ENCODE assay signal across 8 mouse cellular contexts in the genomic region with DNA sequence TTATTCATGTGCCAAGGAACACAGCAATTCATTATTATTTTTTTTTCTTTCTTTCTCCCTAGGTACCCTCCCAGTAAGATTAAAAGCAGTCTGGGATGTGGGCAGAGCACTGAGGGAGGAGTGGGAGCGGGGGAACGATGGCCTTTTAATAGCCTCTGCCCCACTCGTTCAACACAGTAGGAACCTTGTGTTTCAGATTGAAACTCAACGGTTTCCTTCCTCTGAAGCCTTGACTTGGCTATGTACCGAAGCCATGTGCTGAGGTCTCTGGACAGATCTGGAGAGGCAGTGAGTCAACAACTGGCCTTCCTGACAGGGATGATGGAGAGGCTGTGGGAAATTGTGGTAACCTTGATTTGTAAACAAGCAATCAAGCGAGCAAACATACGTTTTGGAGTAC.
DNase-seq lines count a peak whose midpoint lies in the region; ATAC-seq and TF ChIP-seq lines count a peak whose summit lies in the region.

No protein-coding gene starts in this region.

- TF ChIP-seq CTCF in brain, embryonic 14.5 days (IDR thresholded peaks at IDR 0.05; ENCODE audit: borderline replicate concordance, extremely low read depth, insufficient read depth, insufficient read length) = no peak

- ATAC-seq in granulocyte monocyte progenitor cell, adult 5-6 weeks (replicated peaks; ENCODE audit: poor library complexity, severe bottlenecking) = no peak

- intact Hi-C loops in heart, postnatal 36 days (cut with DNase I) = loop anchor here (2.0 kb wide), 2 partner anchors 35 to 53 kb away; no protein-coding TSS in a partner anchor
- intact Hi-C loops in left cerebral cortex, postnatal 4 days (cut with DNase I) = no loop called here

- DNase-seq in layer of hippocampus, adult 9-11 months = peak; percentile 21
- no peak for DNase-seq in layer of hippocampus, adult 18-20 months (ENCODE audit: low spot score in 2 of 2)
- peak; percentile 22 for DNase-seq in brain, embryonic 14.5 days (ENCODE audit: low read depth)
- DNase-seq in heart, postnatal 36 days = peak; percentile 35 to 38
- peak; percentile 26 for DNase-seq in lung, postnatal 36 days
- no peak for DNase-seq in left cerebral cortex, postnatal 4 days
- no peak for DNase-seq in cerebellum, adult 9-11 months

- no peak for TF ChIP-seq POLR2A in brain, embryonic 14.5 days (IDR thresholded peaks at IDR 0.05; ENCODE audit: borderline replicate concordance, extremely low read depth, insufficient read depth, insufficient read length, poor library complexity, severe bottlenecking)

Comparison
In these comparisons a context has a peak if more than half of its experiments do, and no peak if none do; other contexts are left out.
1. DNase-seq: peak in layer of hippocampus, adult 9-11 months (single experiment), brain, embryonic 14.5 days (single experiment), heart, postnatal 36 days (2 of 2) and lung, postnatal 36 days (single experiment); none in layer of hippocampus, adult 18-20 months (0 of 2), left cerebral cortex, postnatal 4 days (single experiment) and cerebellum, adult 9-11 months (single experiment).